Mouse (Mus musculus): ENCODE data around the gene Cnot1. TPM values are rescaled to one million over a fixed set of nuclear protein-coding genes. Genes with fewer than 3 reads are reported as not detected.
"Not testable (repeated sequence)": the region's sequence is repeated elsewhere in the genome, so short reads cannot be mapped to it uniquely, and the experiment has no call there.

Cnot1 gene
- polyA plus RNA-seq, 1 experiment from 2014 or later = 98.5 TPM

DNA sequence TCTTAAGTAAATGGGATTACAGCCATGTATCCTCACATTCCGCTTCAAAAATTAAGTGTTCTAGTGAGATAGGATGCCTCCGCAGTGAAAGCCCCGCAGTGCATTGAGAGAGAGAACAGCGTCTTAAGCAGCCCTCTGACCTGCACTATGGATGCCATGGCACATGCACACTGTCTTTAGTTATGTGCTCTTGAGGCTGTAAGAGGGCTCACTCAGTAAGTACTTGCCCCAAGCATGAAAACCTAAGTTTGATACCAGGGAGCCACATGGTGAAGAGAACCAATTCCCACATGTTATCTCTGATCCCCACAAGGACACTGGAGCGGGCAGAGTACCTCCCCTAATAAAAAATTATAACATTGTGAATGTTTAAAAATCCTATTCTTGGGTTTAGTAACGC, 8.1 kb downstream of the Cnot1 start:
- no peaks in the 10 kb centered on the region for H3K9me3 ChIP-seq (ENCODE audit: control insufficient read depth, low read length)
- ATAC-seq (replicated peaks; ENCODE audit: low FRiP score, low TSS enrichment, low read depth) (no peak), DNase-seq (ENCODE audit: low spot score) (no peak)
- H3K27me3 ChIP-seq (replicated peaks; ENCODE audit: control insufficient read depth, insufficient read depth, low read length) = no peaks in the 10 kb centered on the region
- H3K4me1 ChIP-seq (replicated peaks; ENCODE audit: control insufficient read depth, insufficient read depth, low read length) = peaks cover 6% of the 10 kb centered on the region; the same call in 1 of the 2 replicates
- H3K36me3 ChIP-seq (ENCODE audit: control insufficient read depth, insufficient read depth, low read length) = peaks cover 20% of the 10 kb centered on the region; the same call in 1 of the 2 replicates
- 96% methylated on average over 6 of the region's 6 CpGs for WGBS
- no peak overlapping the region for H3K27ac ChIP-seq (ENCODE audit: low read depth)
- H3K4me2 ChIP-seq (ENCODE audit: low read length) = no peak overlapping the region
- H3K4me3 ChIP-seq (ENCODE audit: low read depth, low read length) = no peak overlapping the region
- no peak overlapping the region for H3K9ac ChIP-seq (ENCODE audit: low read length)

DNA sequence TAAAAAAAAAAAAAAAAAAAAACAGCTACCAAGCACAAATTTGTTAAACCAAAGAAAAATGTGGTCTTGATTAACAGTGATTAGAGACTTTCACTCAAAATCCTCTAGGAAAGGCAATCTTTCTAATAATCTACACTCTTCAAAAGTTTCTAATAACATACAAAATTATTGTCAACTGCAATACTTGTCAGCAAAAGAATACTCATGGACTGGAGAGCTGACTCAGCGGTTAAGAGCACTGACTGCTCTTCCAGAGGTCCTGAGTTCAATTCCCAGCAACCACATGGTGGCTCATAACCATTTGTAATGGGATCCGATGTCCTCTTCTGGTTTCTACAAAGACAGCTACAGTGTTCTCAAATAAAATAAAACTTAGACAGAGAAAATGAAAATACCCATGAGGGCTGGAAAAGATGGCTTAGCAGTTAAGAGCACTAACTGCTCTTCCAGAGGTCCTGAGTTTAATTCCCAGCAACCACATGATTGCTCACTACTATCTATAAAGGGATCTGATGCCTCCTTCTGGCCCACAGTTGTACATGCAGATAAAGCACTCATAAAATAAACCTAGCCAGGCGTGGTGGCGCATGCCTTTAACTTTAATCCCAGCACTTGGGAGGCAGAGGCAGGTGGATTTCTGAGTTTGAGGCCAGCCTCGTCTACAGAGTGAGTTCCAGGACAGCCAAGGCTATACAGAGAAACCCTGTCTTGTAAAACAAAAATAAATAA, 11.8 kb downstream of the Cnot1 start:
- H3K4me3 ChIP-seq (ENCODE audit: low read depth, low read length); H3K27me3 ChIP-seq (replicated peaks; ENCODE audit: control insufficient read depth, insufficient read depth, low read length); ATAC-seq (replicated peaks; ENCODE audit: low FRiP score, low TSS enrichment, low read depth); H3K9ac ChIP-seq (ENCODE audit: low read length); H3K27ac ChIP-seq (ENCODE audit: low read depth); H3K4me1 ChIP-seq (replicated peaks; ENCODE audit: control insufficient read depth, insufficient read depth, low read length); H3K4me2 ChIP-seq (ENCODE audit: low read length); H3K9me3 ChIP-seq (ENCODE audit: control insufficient read depth, low read length); DNase-seq (ENCODE audit: low spot score): not testable (repeated sequence)
- H3K36me3 ChIP-seq (ENCODE audit: control insufficient read depth, insufficient read depth, low read length) = peaks cover 12% of the 10 kb centered on the region; the same call in 1 of the 2 replicates
- 92% methylated on average over 5 of the region's 5 CpGs for WGBS

DNA sequence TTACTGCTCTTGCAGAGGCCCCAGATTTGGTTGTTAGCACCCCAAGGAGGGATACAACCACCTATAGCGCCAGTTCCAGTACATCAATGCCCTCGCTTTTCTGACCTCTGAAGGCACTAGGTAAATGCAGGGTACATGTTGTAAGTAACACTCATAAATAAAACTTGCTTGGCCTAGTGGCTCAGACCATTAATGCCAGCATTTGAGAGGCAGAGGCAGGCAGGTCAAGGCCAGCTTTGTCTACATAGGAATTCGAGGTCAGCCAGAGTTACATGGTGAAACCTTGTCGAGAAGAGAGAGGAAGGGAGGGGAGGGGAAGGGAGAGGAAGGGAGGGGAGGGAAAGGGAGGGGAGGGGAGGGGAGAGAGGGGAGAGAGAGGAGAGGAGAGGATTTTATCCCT, 21.7 kb downstream of the Cnot1 start:
- H3K36me3 ChIP-seq (ENCODE audit: control insufficient read depth, insufficient read depth, low read length) = peaks cover 77% of the 10 kb centered on the region
- H3K4me1 ChIP-seq (replicated peaks; ENCODE audit: control insufficient read depth, insufficient read depth, low read length) = no peaks in the 10 kb centered on the region
- no peak overlapping the region for H3K27ac ChIP-seq (ENCODE audit: low read depth)
- WGBS = 98% methylated on average over 3 of the region's 4 CpGs
- no peak for DNase-seq (ENCODE audit: low spot score)
- no peak for ATAC-seq (replicated peaks; ENCODE audit: low FRiP score, low TSS enrichment, low read depth)
- H3K9ac ChIP-seq (ENCODE audit: low read length) = no peak overlapping the region
- no peak overlapping the region for H3K4me3 ChIP-seq (ENCODE audit: low read depth, low read length)
- no peaks in the 10 kb centered on the region for H3K9me3 ChIP-seq (ENCODE audit: control insufficient read depth, low read length)
- H3K4me2 ChIP-seq (ENCODE audit: low read length) = no peak overlapping the region
- H3K27me3 ChIP-seq (replicated peaks; ENCODE audit: control insufficient read depth, insufficient read depth, low read length) = no peaks in the 10 kb centered on the region

GRCm38 (mm10) chr8:95782628-95783027, 24.6 kb downstream of the Cnot1 start:
- Histone ChIP-seq H3K4me1 (replicated peaks; ENCODE audit: control insufficient read depth, insufficient read depth, low read length) (no peaks in the 10 kb centered on the region), H3K4me3 (ENCODE audit: low read depth, low read length) (no peak overlapping the region), H3K4me2 (ENCODE audit: low read length) (no peak overlapping the region), H3K9me3 (ENCODE audit: control insufficient read depth, low read length) (no peaks in the 10 kb centered on the region), H3K36me3 (ENCODE audit: control insufficient read depth, insufficient read depth, low read length) (peaks cover 74% of the 10 kb centered on the region), H3K9ac (ENCODE audit: low read length) (no peak overlapping the region), H3K27me3 (replicated peaks; ENCODE audit: control insufficient read depth, insufficient read depth, low read length) (no peaks in the 10 kb centered on the region), H3K27ac (ENCODE audit: low read depth) (no peak overlapping the region)
- ATAC-seq (replicated peaks; ENCODE audit: low FRiP score, low TSS enrichment, low read depth) (no peak), DNase-seq (ENCODE audit: low spot score) (no peak)

- DNase-seq (ENCODE audit: low spot score) = no peak
- Histone ChIP-seq H3K9ac (ENCODE audit: low read length) (no peak overlapping the region), H3K4me2 (ENCODE audit: low read length) (no peak overlapping the region), H3K27ac (ENCODE audit: low read depth) (no peak overlapping the region), H3K4me3 (ENCODE audit: low read depth, low read length) (no peak overlapping the region), H3K27me3 (replicated peaks; ENCODE audit: control insufficient read depth, insufficient read depth, low read length) (no peaks in the 10 kb centered on the region), H3K4me1 (replicated peaks; ENCODE audit: control insufficient read depth, insufficient read depth, low read length) (no peaks in the 10 kb centered on the region), H3K9me3 (ENCODE audit: control insufficient read depth, low read length) (no peaks in the 10 kb centered on the region), H3K36me3 (ENCODE audit: control insufficient read depth, insufficient read depth, low read length) (peaks cover 66% of the 10 kb centered on the region)
- 97% methylated on average over 2 of the region's 2 CpGs for WGBS
- ATAC-seq (replicated peaks; ENCODE audit: low FRiP score, low TSS enrichment, low read depth) = no peak
These were observed 25.5 kb downstream of the Cnot1 start for GRCm38 (mm10) chr8:95781775-95782174.

DNA sequence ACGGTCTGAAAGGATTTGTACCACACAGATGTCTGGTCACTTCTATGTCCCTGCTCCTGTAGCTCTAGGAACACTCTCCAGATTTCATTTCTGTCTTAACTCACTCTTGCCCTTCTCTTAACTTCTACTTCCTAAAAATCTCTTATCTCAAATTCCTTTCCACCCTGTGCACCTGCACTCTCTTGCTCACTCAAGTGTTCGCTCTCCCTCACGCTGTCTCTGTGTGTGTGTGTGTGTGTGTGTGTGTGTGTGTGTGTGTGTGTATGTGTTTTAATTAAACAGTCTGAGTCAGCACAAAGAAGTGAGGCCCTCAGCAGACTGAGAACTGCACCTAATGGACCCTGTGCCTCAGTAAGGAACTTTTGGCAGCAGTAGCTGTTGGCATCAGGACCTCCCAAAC, 26.2 kb downstream of the Cnot1 start:
- ATAC-seq (replicated peaks; ENCODE audit: low FRiP score, low TSS enrichment, low read depth) = no peak
- no peaks in the 10 kb centered on the region for H3K9me3 ChIP-seq (ENCODE audit: control insufficient read depth, low read length)
- H3K27me3 ChIP-seq (replicated peaks; ENCODE audit: control insufficient read depth, insufficient read depth, low read length) = no peaks in the 10 kb centered on the region
- peaks cover 62% of the 10 kb centered on the region for H3K36me3 ChIP-seq (ENCODE audit: control insufficient read depth, insufficient read depth, low read length)
- no peak overlapping the region for H3K4me2 ChIP-seq (ENCODE audit: low read length)
- H3K4me3 ChIP-seq (ENCODE audit: low read depth, low read length) = no peak overlapping the region
- no peak overlapping the region for H3K9ac ChIP-seq (ENCODE audit: low read length)
- no peaks in the 10 kb centered on the region for H3K4me1 ChIP-seq (replicated peaks; ENCODE audit: control insufficient read depth, insufficient read depth, low read length)
- no peak for DNase-seq (ENCODE audit: low spot score)
- H3K27ac ChIP-seq (ENCODE audit: low read depth) = no peak overlapping the region
- 93% methylated on average over 3 of the region's 3 CpGs for WGBS

DNA sequence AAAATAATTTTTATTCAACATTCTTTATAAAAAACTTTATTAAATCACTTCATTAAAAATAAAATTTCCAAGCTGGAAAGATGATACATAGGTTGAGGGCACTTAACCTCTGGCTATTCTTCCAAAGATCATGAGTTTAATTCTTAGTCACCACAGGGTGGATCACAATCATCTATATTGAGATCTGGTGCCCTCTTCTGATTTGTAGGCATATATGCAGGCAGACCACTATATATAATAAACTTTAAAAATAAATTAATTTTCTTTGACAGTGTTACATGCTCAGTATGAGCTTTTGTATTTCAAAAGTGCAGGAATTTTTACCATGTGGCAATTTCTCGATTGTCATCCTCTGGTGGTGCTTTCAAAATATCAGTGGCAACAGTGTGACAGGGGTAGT, 43.1 kb downstream of the Cnot1 start:
- WGBS = 85% methylated on average over 1 of the region's 1 CpGs
- no peak overlapping the region for H3K4me2 ChIP-seq (ENCODE audit: low read length)
- H3K4me1 ChIP-seq (replicated peaks; ENCODE audit: control insufficient read depth, insufficient read depth, low read length) = no peaks in the 10 kb centered on the region
- no peak for DNase-seq (ENCODE audit: low spot score)
- peaks cover 98% of the 10 kb centered on the region for H3K36me3 ChIP-seq (ENCODE audit: control insufficient read depth, insufficient read depth, low read length)
- H3K27ac ChIP-seq (ENCODE audit: low read depth) = no peak overlapping the region
- no peak overlapping the region for H3K4me3 ChIP-seq (ENCODE audit: low read depth, low read length)
- H3K9ac ChIP-seq (ENCODE audit: low read length) = no peak overlapping the region
- H3K27me3 ChIP-seq (replicated peaks; ENCODE audit: control insufficient read depth, insufficient read depth, low read length) = no peaks in the 10 kb centered on the region
- ATAC-seq (replicated peaks; ENCODE audit: low FRiP score, low TSS enrichment, low read depth) = no peak
- H3K9me3 ChIP-seq (ENCODE audit: control insufficient read depth, low read length) = no peaks in the 10 kb centered on the region

- DNase-seq (ENCODE audit: low spot score) (no peak), ATAC-seq (replicated peaks; ENCODE audit: low FRiP score, low TSS enrichment, low read depth) (no peak)
- H3K27ac ChIP-seq (ENCODE audit: low read depth) = no peak overlapping the region
- no peaks in the 10 kb centered on the region for H3K9me3 ChIP-seq (ENCODE audit: control insufficient read depth, low read length)
- WGBS = 72% methylated on average over 6 of the region's 6 CpGs
- H3K4me1 ChIP-seq (replicated peaks; ENCODE audit: control insufficient read depth, insufficient read depth, low read length) = no peaks in the 10 kb centered on the region
- no peak overlapping the region for H3K4me3 ChIP-seq (ENCODE audit: low read depth, low read length)
- H3K36me3 ChIP-seq (ENCODE audit: control insufficient read depth, insufficient read depth, low read length) = peaks cover 98% of the 10 kb centered on the region
- no peaks in the 10 kb centered on the region for H3K27me3 ChIP-seq (replicated peaks; ENCODE audit: control insufficient read depth, insufficient read depth, low read length)
- no peak overlapping the region for H3K4me2 ChIP-seq (ENCODE audit: low read length)
- H3K9ac ChIP-seq (ENCODE audit: low read length) = no peak overlapping the region
These were observed 46.9 kb downstream of the Cnot1 start for GRCm38 (mm10) chr8:95760323-95760722.

- no peak for DNase-seq (ENCODE audit: low spot score)
- no peak overlapping the region for H3K9ac ChIP-seq (ENCODE audit: low read length)
- no peak overlapping the region for H3K4me3 ChIP-seq (ENCODE audit: low read depth, low read length)
- no peak overlapping the region for H3K27ac ChIP-seq (ENCODE audit: low read depth)
- H3K27me3 ChIP-seq (replicated peaks; ENCODE audit: control insufficient read depth, insufficient read depth, low read length) = no peaks in the 10 kb centered on the region
- H3K4me1 ChIP-seq (replicated peaks; ENCODE audit: control insufficient read depth, insufficient read depth, low read length) = no peaks in the 10 kb centered on the region
- H3K4me2 ChIP-seq (ENCODE audit: low read length) = no peak overlapping the region
- WGBS = 100% methylated on average over 1 of the region's 1 CpGs
- peaks cover 95% of the 10 kb centered on the region for H3K36me3 ChIP-seq (ENCODE audit: control insufficient read depth, insufficient read depth, low read length)
- no peak for ATAC-seq (replicated peaks; ENCODE audit: low FRiP score, low TSS enrichment, low read depth)
- no peaks in the 10 kb centered on the region for H3K9me3 ChIP-seq (ENCODE audit: control insufficient read depth, low read length)
These were observed 55.3 kb downstream of the Cnot1 start for GRCm38 (mm10) chr8:95751924-95752323.

Data from intestine, embryonic 14.5 days (tissue).